Mouse (Mus musculus): Measurements from ENCODE around the gene Adcy2.

Adcy2 gene

GRCm38 (mm10) chr13:68961580-68961979, 37.8 kb downstream of the Adcy2 start:
- DNase-seq (ENCODE audit: low spot score in 2 of 2): no peak

- no peak for DNase-seq (ENCODE audit: low spot score in 2 of 2)
Observed at GRCm38 (mm10) chr13:68960513-68960912, 38.8 kb downstream of the Adcy2 start.

- DNase-seq (ENCODE audit: low spot score in 2 of 2): no peak
Observed at GRCm38 (mm10) chr13:68959406-68959805, 39.9 kb downstream of the Adcy2 start.

GRCm38 (mm10) chr13:68942735-68943134, 56.6 kb downstream of the Adcy2 start:
- no peak for DNase-seq (ENCODE audit: low spot score in 2 of 2)

- DNase-seq (ENCODE audit: low spot score in 2 of 2): no peak
Observed at GRCm38 (mm10) chr13:68941429-68941828, 57.9 kb downstream of the Adcy2 start.

- no peak for DNase-seq (ENCODE audit: low spot score in 2 of 2)
Observed at GRCm38 (mm10) chr13:68932283-68932647, 67.1 kb downstream of the Adcy2 start.

- no peak for DNase-seq (ENCODE audit: low spot score in 2 of 2)
Observed at GRCm38 (mm10) chr13:68931602-68932282, 67.6 kb downstream of the Adcy2 start.

- no peak for DNase-seq (ENCODE audit: low spot score in 2 of 2)
Observed at GRCm38 (mm10) chr13:68928469-68928868, 70.9 kb downstream of the Adcy2 start.

GRCm38 (mm10) chr13:68913666-68914288, 85.6 kb downstream of the Adcy2 start:
- DNase-seq (ENCODE audit: low spot score in 2 of 2): no peak

GRCm38 (mm10) chr13:68906667-68907066, 92.7 kb downstream of the Adcy2 start:
- DNase-seq (ENCODE audit: low spot score in 2 of 2): peak in 1 of 2 experiments; percentile 18

- no peak for DNase-seq (ENCODE audit: low spot score in 2 of 2)
Observed at GRCm38 (mm10) chr13:68902708-68903107, 96.6 kb downstream of the Adcy2 start.

GRCm38 (mm10) chr13:68889929-68890593, 109.3 kb downstream of the Adcy2 start:
- DNase-seq (ENCODE audit: low spot score in 2 of 2): peak; percentile 47 to 60

- no peak for DNase-seq (ENCODE audit: low spot score in 2 of 2)
Observed at GRCm38 (mm10) chr13:68868776-68869175, 130.6 kb downstream of the Adcy2 start.

- DNase-seq (ENCODE audit: low spot score in 2 of 2): no peak
Observed at GRCm38 (mm10) chr13:68867940-68868655, 131.2 kb downstream of the Adcy2 start.

- peak; percentile 17 to 26 for DNase-seq (ENCODE audit: low spot score in 2 of 2)
Observed at GRCm38 (mm10) chr13:68860036-68860435, 139.3 kb downstream of the Adcy2 start.

- DNase-seq (ENCODE audit: low spot score in 2 of 2): no peak
Observed at GRCm38 (mm10) chr13:68848265-68848664, 151.1 kb downstream of the Adcy2 start.

- no peak for DNase-seq (ENCODE audit: low spot score in 2 of 2)
Observed at GRCm38 (mm10) chr13:68839517-68839916, 159.8 kb downstream of the Adcy2 start.

GRCm38 (mm10) chr13:68836183-68836582, 163.2 kb downstream of the Adcy2 start:
- no peak for DNase-seq (ENCODE audit: low spot score in 2 of 2)

- no peak for DNase-seq (ENCODE audit: low spot score in 2 of 2)
Observed at GRCm38 (mm10) chr13:68835424-68836045, 163.8 kb downstream of the Adcy2 start.

GRCm38 (mm10) chr13:68832141-68832540, 167.2 kb downstream of the Adcy2 start:
- no peak for DNase-seq (ENCODE audit: low spot score in 2 of 2)

GRCm38 (mm10) chr13:68830030-68830759, 169.1 kb downstream of the Adcy2 start:
- DNase-seq (ENCODE audit: low spot score in 2 of 2): no peak

Measured in frontal cortex, postnatal 10 days (tissue).